39 mouse cellular contexts compared by ENCODE assay signal in genomic region chr2:62506441-62506840, GRCm38 (mm10). TPM values are rescaled to one million over a fixed set of nuclear protein-coding genes. Genes with fewer than 3 reads are reported as not detected.
"Had no signal": no experiment of that assay in that cellular context is flagged by ENCODE, and none has a peak within 500 bp of the region (broad histone marks: within the 10 kb centered on the region; RNA-seq: fewer than 3 reads in every experiment).

No protein-coding gene starts in this region.

- H3K36me3 ChIP-seq: heart, embryonic 10.5 days; heart, embryonic 12.5 days; hindbrain, embryonic 13.5 days; hindbrain, embryonic 15.5 days; intestine, embryonic 15.5 days; limb, embryonic 13.5 days; limb, embryonic 15.5 days; liver, embryonic 12.5 days had no signal

- H3K27ac ChIP-seq: gastrocnemius, adult 2 months; heart, embryonic 10.5 days; hindbrain, embryonic 13.5 days; hindbrain, embryonic 15.5 days; intestine, embryonic 15.5 days; limb, embryonic 13.5 days; limb, embryonic 15.5 days; liver, embryonic 12.5 days; liver, embryonic 14.5 days had no signal

- H3K9me3 ChIP-seq: heart, embryonic 10.5 days; heart, embryonic 12.5 days; hindbrain, embryonic 13.5 days; hindbrain, embryonic 15.5 days; intestine, embryonic 15.5 days; limb, embryonic 13.5 days; limb, embryonic 15.5 days; liver, embryonic 12.5 days had no signal

- H3K4me2 ChIP-seq: heart, embryonic 12.5 days; hindbrain, embryonic 13.5 days; hindbrain, embryonic 15.5 days; intestine, embryonic 15.5 days; limb, embryonic 13.5 days; limb, embryonic 15.5 days; liver, embryonic 12.5 days had no signal

- ATAC-seq: inflammation-experienced regulatory T-cells, adult 6 months; intestine, embryonic 15.5 days; intestine, postnatal 0 days; liver, embryonic 12.5 days had no signal

- H3K9ac ChIP-seq: heart, embryonic 12.5 days; hindbrain, embryonic 13.5 days; hindbrain, embryonic 15.5 days; intestine, embryonic 15.5 days; limb, embryonic 13.5 days; limb, embryonic 15.5 days; liver, embryonic 12.5 days; liver, embryonic 14.5 days had no signal

- H3K27me3 ChIP-seq: heart, embryonic 12.5 days; hindbrain, embryonic 13.5 days; hindbrain, embryonic 15.5 days; intestine, embryonic 15.5 days; limb, embryonic 13.5 days; limb, embryonic 15.5 days; liver, embryonic 12.5 days had no signal

- H3K4me1 ChIP-seq: heart, embryonic 10.5 days; heart, embryonic 12.5 days; hindbrain, embryonic 13.5 days; hindbrain, embryonic 15.5 days; intestine, embryonic 15.5 days; limb, embryonic 15.5 days; liver, embryonic 12.5 days had no signal

- DNase-seq: gastrocnemius, adult 2 months; gastrocnemius, postnatal 10 days; gastrocnemius, postnatal 25 days; heart, adult 18-20 months; heart, postnatal 10 days; heart, postnatal 36 days; kidney, adult 18-20 months; kidney, adult 8-10 months; kidney, postnatal 10 days; kidney, postnatal 25 days; kidney, postnatal 4 days; layer of hippocampus, adult 9-11 months; layer of hippocampus, postnatal 36 days; left cerebral cortex, postnatal 4 days; lung, adult 18-20 months had no signal

- H3K4me3 ChIP-seq: gastrocnemius, adult 2 months; heart, embryonic 10.5 days; heart, embryonic 12.5 days; hindbrain, embryonic 13.5 days; hindbrain, embryonic 15.5 days; intestine, embryonic 15.5 days; limb, embryonic 13.5 days; limb, embryonic 15.5 days; liver, embryonic 12.5 days had no signal

RNA-seq across cellular contexts. Expression of gene Gcg, which starts 23.0 kb away (rescaled TPM):
- total RNA-seq: gastrocnemius, adult 2 months; gastrocnemius, postnatal 25 days; granulocyte monocyte progenitor cell, adult 5-6 weeks; heart, adult 18-20 months; heart, adult 8-10 months; heart, postnatal 10 days; heart, postnatal 36 days; hematopoietic stem cell, adult 5-6 weeks; layer of hippocampus, adult 18-20 months; layer of hippocampus, adult 8-10 months; layer of hippocampus, postnatal 36 days; left cerebral cortex, adult 18-20 months; left cerebral cortex, postnatal 25 days; liver, adult 2 months had no signal
- polyA plus RNA-seq: heart, embryonic 12.5 days; heart, embryonic 14.5 days; heart, embryonic 16.5 days; hindbrain, embryonic 11.5 days; kidney, embryonic 14.5 days; kidney, embryonic 16.5 days; limb, embryonic 15.5 days; liver, adult 2 months had no signal
